Mouse (Mus musculus) cerebellum, adult 2 months (tissue): Measurements from ENCODE around the gene Fntb. TPM values are rescaled to one million over a fixed set of nuclear protein-coding genes. Genes with fewer than 3 reads are reported as not detected.

Source experiments
- DNase-seq, 2 experiments: peaks; one replicate each; pipeline ENCODE4 v3.0.0; 2021
- H3K27ac ChIP-seq: fragments of 200-500 bp; 2 replicates; pipeline ENCODE4 v1.5.1; 2012; ENCODE audit warnings: low read length, control low read depth, inconsistent platforms; ENCODE audit not compliant: insufficient read depth
- H3K27me3 ChIP-seq: fragments of 200-500 bp; 2 replicates; pipeline ENCODE4 v1.6.1; 2012; ENCODE audit warnings: inconsistent platforms, mild to moderate bottlenecking, low read length, moderate library complexity; ENCODE audit not compliant: control insufficient read depth, insufficient read depth
- H3K4me1 ChIP-seq: fragments of 200-500 bp; 2 replicates; pipeline ENCODE4 v1.6.1; 2011; ENCODE audit warnings: low read length; ENCODE audit not compliant: control insufficient read depth, insufficient read depth
- H3K4me3 ChIP-seq: fragments of 200-500 bp; replicated peaks from 2 replicates; pipeline ENCODE3; 2011; ENCODE audit warnings: mild to moderate bottlenecking, low read depth, low read length, control low read depth; ENCODE audit not compliant: insufficient read depth
- CTCF ChIP-seq: fragments of 200-500 bp; IDR thresholded peaks from 2 replicates; pipeline ENCODE4 v1.5.1; 2011; ENCODE audit warnings: low read depth, mild to moderate bottlenecking, control low read depth, low read length, moderate library complexity, borderline replicate concordance; ENCODE audit not compliant: insufficient read depth
- POLR2A ChIP-seq: fragments of 200-500 bp; IDR thresholded peaks from 2 replicates; pipeline ENCODE4 v1.6.1; 2011; ENCODE audit warnings: low read length, control low read depth, borderline replicate concordance; ENCODE audit not compliant: insufficient read depth
- WGBS: fragments of 180-500 bp; shearing (Covaris S2); methylation state at CpG from one replicate; pipeline ENCODE4 v1.1.7; 2018; 5-methylcytosine and 5-hydroxymethylcytosine counted together
- polyA plus RNA-seq: library from polyadenylated mRNA; depleted of rRNA; stranded (reverse); fragments of >200 nt; gene quantifications from 2 replicates; pipeline ENCODE4 v1.2.3, GENCODE M21; 2012; rRNA removed

Gene Fntb
- polyA plus RNA-seq, 1 experiment, result 55.9 TPM

- peak overlapping the region; percentile 74 for H3K4me3 ChIP-seq
- DNase-seq, result no peak
- no peaks in the 10 kb centered on the region for H3K27me3 ChIP-seq
- peak overlapping the region; percentile 52 for H3K27ac ChIP-seq
- peaks cover 9% of the 10 kb centered on the region; the same call in 1 of the 2 replicates for H3K4me1 ChIP-seq
- TF ChIP-seq POLR2A (no peak), CTCF (no peak)
- 3% methylated on average over 40 of the region's 45 CpGs for WGBS
Measured at GRCm38 (mm10) chr12:76961052-76961931, 195.9 kb downstream of the Fntb start.

DNA sequence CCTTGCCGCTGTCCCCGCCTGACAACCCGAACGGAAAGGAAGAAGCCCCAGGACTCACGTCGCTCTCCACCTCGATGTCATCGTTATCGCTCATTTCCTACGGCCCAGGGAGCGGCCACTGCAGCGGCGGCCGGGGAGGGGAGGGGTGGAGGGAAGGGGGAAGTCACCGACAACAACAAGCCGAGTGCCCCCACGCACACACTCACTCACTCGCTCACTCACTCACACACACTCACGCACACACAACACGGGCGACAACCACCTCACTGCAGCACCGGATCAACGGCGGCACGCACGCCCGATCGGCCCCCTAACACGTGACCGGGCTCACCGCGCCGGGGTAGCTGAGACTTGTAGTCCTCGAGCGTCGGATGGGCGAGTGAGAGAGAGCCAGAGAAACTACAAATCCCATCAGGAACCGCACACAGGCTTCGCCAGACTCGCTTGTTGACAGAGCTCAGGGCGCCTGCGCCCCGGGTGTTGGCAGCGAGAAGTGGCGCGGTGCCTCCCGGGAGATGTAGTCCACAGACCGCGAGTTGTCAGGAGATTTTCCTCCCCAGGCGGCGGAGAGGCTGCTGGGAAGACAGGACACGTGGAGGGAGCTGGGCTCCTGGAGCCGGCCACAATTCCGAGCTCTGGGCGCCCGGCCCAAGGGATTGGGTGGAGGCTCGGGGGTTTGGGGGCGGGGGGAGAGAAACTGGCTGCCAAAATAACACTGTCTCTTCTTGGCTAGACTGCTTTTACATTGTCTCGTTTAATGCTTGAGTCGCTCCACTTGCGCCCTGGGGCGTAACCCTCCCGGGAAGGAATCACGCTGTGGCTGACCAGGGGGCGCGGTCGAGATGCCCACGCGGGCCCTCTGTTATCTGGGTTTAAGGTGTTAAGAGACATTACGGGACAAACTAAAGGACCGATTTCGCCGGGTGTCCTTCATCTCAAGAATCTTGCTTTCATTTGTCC, 196.8 kb downstream of the Fntb start, which contains the start of gene Max:
Gene Max, minus strand, starts transcription at position 270 of the 960 bp plus-strand sequence.
- peak within 1 kb of the TSS; percentile 52 for H3K27ac ChIP-seq
- peaks cover under 1% of the 10 kb centered on the region; the same call in 1 of the 2 replicates for H3K4me1 ChIP-seq
- peak within 1 kb of the TSS; percentile 74 for H3K4me3 ChIP-seq
- under 1% methylated on average over 73 of the region's 73 CpGs for WGBS
- DNase-seq, result peak; percentile 99 to 100
- no peaks in the 10 kb centered on the region for H3K27me3 ChIP-seq
- TF ChIP-seq CTCF, result no peak
- peak; percentile 78 for TF ChIP-seq POLR2A

- Histone ChIP-seq H3K27me3 (no peaks in the 10 kb centered on the region), H3K4me1 (no peaks in the 10 kb centered on the region; the same call in 1 of the 2 replicates), H3K27ac (no peak overlapping the region), H3K4me3 (no peak overlapping the region)
- 60% methylated on average over 5 of the region's 5 CpGs for WGBS
- DNase-seq, result no peak
- TF ChIP-seq POLR2A, result no peak
- TF ChIP-seq CTCF, result no peak
Measured at GRCm38 (mm10) chr12:76965089-76965488, 199.7 kb downstream of the Fntb start.

GRCm38 (mm10) chr12:76965876-76966275, 200.5 kb downstream of the Fntb start:
- Histone ChIP-seq H3K4me1 (no peaks in the 10 kb centered on the region), H3K4me3 (no peak overlapping the region), H3K27me3 (no peaks in the 10 kb centered on the region), H3K27ac (no peak overlapping the region)
- WGBS, result 23% methylated on average over 4 of the region's 4 CpGs
- TF ChIP-seq POLR2A (no peak), CTCF (no peak)
- no peak for DNase-seq

Other genes starting within 250 kb of the Fntb start
- 30.1 and 34.4 TPM in 2 replicates for gene Plekhg3, start 234.7 kb upstream of the Fntb start, polyA plus RNA-seq
- 101 and 111 TPM in 2 replicates for gene Sptb, start 55.0 kb upstream of the Fntb start, polyA plus RNA-seq
- 79.9 and 86.0 TPM in 2 replicates for gene Churc1, start 51 bp upstream of the Fntb start, polyA plus RNA-seq
- gene Gpx2, start 30.0 kb downstream of the Fntb start, polyA plus RNA-seq, result 2.5 and 3.4 TPM in 2 replicates
- 108 and 109 TPM in 2 replicates for gene Rab15, start 57.3 kb downstream of the Fntb start, polyA plus RNA-seq
- gene Max, start 196.6 kb downstream of the Fntb start, polyA plus RNA-seq, result 90.7 and 93.6 TPM in 2 replicates